Mouse (Mus musculus): ENCODE measurements at regions not wholly inside any gene's neighbourhood (a gene's known extent, or its start where the extent isn't known, plus 50 kb on each side); places are given as distances from the start of the nearest gene placed in this dataset.
"Not testable (repeated sequence)": the region's sequence is repeated elsewhere in the genome, so short reads cannot be mapped to it uniquely, and the experiment has no call there.

GRCm38 (mm10) chr9:83728428-83728827 is 77.6 kb downstream of the Elovl4 start:
- no peak for DNase-seq

DNA sequence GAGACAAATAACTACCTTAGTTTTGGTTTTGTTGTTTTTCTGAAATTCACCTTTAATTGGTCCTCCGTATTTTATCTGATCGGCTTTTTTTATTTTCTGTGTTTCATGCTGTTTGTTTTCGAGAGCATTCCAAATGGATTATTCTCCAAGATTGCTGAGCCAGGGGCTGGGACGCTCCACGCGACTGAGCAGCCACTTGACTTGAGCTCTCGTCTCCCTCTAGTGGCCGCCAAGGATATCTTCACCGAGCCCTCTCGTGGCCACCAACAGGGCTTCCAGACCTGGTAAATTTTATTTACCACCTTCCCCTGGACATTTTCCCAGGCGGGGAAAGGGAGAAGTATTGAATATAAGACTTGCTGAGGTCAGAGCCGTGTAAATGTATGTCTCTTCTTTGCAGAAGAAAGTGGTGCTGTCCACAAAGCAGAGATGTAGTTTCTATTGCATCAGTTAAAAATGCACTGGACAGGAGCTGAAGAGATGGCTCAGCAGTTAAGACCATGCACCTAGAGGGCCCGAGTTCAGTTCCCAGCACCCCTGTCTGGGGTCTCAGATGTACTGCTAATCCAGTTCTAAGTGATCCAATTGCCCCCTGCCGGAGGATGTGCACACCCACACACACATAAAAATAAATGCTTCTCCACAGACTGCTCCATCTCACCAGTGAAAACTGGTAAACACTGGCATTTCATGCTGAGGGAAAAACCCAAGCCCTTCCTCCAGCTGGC is 78.5 kb downstream of the Elovl4 start:
- peak; percentile 85 for DNase-seq

DNA sequence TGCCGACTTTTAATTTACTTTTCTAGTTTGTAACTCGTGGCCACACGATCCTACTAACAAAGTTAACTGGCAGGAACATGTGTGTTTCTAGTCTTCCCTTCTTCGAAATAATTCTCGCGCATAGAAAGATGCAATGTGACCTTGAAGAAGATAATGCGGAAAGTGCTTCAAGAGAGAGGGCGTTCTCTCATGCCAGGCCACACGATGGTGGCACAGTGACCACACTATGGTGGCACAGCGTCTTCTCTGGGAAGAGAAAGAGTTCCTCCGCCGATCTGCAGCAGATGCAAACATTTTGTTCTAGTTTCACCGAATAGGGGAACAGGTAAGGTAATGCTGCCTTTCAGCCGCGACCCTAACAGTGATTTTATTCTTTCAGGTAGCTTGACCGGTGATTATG is 79.1 kb downstream of the Elovl4 start:
- no peak for DNase-seq

GRCm38 (mm10) chr9:83726105-83726504 is 80.0 kb downstream of the Elovl4 start:
- peak; percentile 46 for DNase-seq

- no peak for DNase-seq
Measured at GRCm38 (mm10) chr9:83725545-83725944, 80.5 kb downstream of the Elovl4 start.

DNA sequence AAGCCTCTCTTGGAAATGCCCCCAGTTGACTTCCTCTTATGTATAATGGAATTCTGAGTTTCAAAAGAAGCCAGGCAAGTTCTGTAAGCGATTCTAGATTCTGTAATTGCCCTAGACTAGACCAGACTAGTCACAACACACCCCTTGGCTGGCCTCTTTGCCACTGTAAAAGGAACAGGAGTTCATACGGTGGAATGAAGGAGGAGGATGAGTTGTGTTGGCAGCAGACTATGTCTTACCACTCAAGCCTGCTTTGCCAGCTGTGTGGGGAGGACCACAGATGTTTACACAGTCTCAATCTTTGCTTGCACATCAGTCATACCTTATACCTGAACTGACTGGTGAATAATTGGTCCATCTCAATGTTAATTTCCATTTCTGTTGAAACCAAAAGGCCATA is 85.1 kb downstream of the Elovl4 start:
- DNase-seq = peak; percentile 12

- no peak for DNase-seq
Measured at GRCm38 (mm10) chr9:83719811-83720210, 86.3 kb downstream of the Elovl4 start.

GRCm38 (mm10) chr9:83718084-83718483 is 88.0 kb downstream of the Elovl4 start:
- not testable (repeated sequence) for DNase-seq

GRCm38 (mm10) chr9:83716101-83716763 is 89.8 kb downstream of the Elovl4 start:
- DNase-seq = no peak

DNA sequence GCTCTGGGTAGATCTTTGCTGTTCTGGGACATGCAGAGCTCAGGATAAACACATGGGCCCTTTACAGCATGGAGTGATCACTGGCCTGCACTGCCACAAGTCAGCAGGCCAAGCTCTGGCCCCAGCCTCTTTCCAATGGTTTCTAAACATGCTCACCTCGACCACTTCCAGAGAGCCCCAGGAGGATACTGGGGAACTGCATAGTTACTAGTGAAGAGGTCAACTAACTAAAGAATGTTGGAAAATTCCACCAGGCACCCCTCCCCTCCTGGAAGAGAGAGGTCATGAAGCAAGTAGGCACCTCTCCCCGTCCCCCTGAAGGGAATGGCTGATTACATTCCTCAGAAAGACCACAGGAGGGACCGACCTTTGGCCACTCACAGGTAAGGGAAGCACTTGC is 98.7 kb downstream of the Elovl4 start:
- DNase-seq = no peak

DNA sequence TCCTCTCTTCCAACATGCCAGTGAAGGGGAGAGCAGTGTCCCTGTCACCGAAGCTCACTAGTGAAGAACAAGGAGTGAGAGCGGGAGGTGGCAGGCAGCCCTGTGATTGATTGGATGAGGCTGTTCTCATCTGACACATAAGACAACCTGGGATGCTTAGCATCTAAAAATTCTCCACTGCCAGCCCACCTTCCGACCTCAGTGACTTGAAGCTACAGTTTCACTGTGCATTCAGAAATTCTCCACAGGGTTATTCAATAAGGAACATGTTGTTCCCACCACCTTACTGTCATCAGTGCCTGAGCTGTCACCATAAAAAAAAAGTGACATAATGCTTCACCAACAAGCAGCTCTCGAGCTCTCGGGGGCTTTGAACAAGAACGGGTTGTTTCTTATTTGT is 100.0 kb downstream of the Elovl4 start:
- DNase-seq = no peak

DNA sequence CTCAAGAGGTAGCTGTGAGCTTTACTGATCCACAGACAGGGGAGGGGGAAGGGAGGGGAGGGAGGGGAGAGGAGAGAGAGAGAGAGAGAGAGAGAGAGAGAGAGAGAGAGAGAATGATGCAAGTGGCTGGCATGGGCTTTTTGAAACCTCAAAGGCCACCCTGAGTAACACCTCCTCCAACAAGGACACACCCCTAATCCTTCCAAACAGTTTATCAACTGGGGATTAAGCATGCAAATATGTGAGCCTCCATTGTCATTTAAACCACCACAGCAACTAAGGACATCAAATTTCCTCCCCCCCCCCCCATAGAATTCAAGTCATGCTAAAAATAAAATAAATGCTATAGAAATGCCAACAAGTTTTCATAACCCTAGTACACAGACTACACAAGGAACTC is 101.9 kb downstream of the Elovl4 start:
- no peak for DNase-seq

DNA sequence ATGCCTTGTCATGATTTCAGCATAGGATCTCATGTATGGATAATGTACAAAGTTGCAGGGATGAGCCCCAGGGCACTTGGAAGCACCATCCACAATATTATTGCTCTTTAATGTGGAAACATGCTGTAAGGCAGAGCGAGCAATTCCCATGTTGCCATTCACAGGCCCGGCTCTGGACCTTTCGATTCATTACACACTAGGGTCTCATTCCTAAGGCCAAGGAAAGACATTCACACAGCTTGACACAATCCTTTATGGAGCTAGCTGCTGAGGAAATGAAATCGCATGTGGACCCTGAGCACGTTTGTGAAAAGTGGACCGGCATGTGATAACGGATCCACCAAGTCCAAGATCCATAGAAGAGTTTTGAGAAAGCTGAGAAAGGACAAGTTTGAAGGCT is 105.2 kb downstream of the Elovl4 start:
- no peak for DNase-seq

DNA sequence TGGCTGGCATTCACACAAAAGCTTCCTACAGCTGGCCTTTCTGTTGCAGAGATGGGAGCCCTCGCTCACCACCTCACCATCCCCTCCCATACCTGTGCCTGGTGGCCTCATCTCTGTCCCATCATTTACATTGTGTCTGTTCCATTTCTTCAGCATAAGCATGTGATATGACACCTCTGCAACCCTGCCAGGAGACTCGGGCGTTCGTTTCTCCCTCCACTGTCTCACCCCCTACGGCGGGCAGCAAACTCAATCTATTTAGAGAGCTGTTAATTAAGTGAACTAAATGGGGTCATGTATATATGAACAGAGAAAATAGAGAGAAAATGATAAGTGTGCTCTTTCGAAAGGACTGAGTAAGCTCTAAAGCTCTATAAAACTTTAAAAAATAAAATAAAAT is 106.0 kb downstream of the Elovl4 start:
- no peak for DNase-seq

- DNase-seq = peak; percentile 82
Measured at GRCm38 (mm10) chr9:83691332-83692198, 114.5 kb downstream of the Elovl4 start.
